Mouse (Mus musculus) heart, embryonic 14.5 days (tissue): Measurements from ENCODE around the gene Gcn1l1. TPM values are rescaled to one million over a fixed set of nuclear protein-coding genes. Genes with fewer than 3 reads are reported as not detected.

Experiments used
- ATAC-seq: fragments of 200-750 bp; cut with Nextera tagmentation; 2 replicates; pipeline ENCODE4 v1.8.0; 2017; ENCODE audit warnings: low read depth, moderate TSS enrichment; ENCODE audit not compliant: insufficient number of reproducible peaks, insufficient read depth, low FRiP score
- H3K27ac ChIP-seq, 2 experiments: fragments of 200-500 bp in 1 of 2; fragments of 300-500 bp in 1 of 2; sonication (generic) in 1 of 2; replicated peaks in 1 of 2; 2 replicates each; pipeline ENCODE4 v1.5.1; 2012 to 2014; ENCODE audit warnings: low read depth in 2 of 2, low read length in 2 of 2, control low read depth in 1 of 2, mild to moderate bottlenecking in 1 of 2, mixed read lengths in 1 of 2; ENCODE audit not compliant: control insufficient read depth in 1 of 2, insufficient read depth in 1 of 2
- H3K27me3 ChIP-seq: fragments of 300-500 bp; sonication (generic); 2 replicates; pipeline ENCODE4 v1.6.1; 2014; ENCODE audit warnings: mild to moderate bottlenecking, low read length, control low read depth; ENCODE audit not compliant: control insufficient read depth, insufficient read depth
- H3K36me3 ChIP-seq: fragments of 300-500 bp; sonication (generic); 2 replicates; pipeline ENCODE4 v1.6.1; 2014; ENCODE audit warnings: mild to moderate bottlenecking, control low read depth, low read length, mixed read lengths; ENCODE audit not compliant: control insufficient read depth, insufficient read depth
- H3K4me1 ChIP-seq, 2 experiments: fragments of 200-500 bp in 1 of 2; fragments of 300-500 bp in 1 of 2; sonication (generic) in 1 of 2; 2 replicates each; pipeline ENCODE4 v1.6.1; 2012 to 2014; ENCODE audit warnings: low read length in 2 of 2, control low read depth in 1 of 2, mixed read lengths in 1 of 2; ENCODE audit not compliant: control insufficient read depth in 2 of 2, insufficient read depth in 2 of 2
- H3K4me2 ChIP-seq: fragments of 300-500 bp; sonication (generic); 2 replicates; pipeline ENCODE4 v1.6.1; 2014; ENCODE audit warnings: mild to moderate bottlenecking, low read length
- H3K4me3 ChIP-seq, 2 experiments: fragments of 200-500 bp in 1 of 2; fragments of 300-500 bp in 1 of 2; sonication (generic) in 1 of 2; 2 replicates each; pipeline ENCODE4 v1.5.1; 2012 to 2014; ENCODE audit warnings: low read length in 2 of 2, mild to moderate bottlenecking in 2 of 2, control low read depth in 1 of 2, low read depth in 1 of 2, moderate library complexity in 1 of 2; ENCODE audit not compliant: control insufficient read depth in 1 of 2, insufficient read depth in 1 of 2
- H3K9ac ChIP-seq: fragments of 300-500 bp; sonication (generic); 2 replicates; pipeline ENCODE4 v1.6.1; 2014; ENCODE audit warnings: mild to moderate bottlenecking, low read length
- H3K9me3 ChIP-seq: fragments of 300-500 bp; sonication (generic); 2 replicates; pipeline ENCODE4 v1.6.1; 2016; ENCODE audit warnings: low read length, control low read depth; ENCODE audit not compliant: control insufficient read depth
- WGBS: fragments of 180-500 bp; shearing (Covaris S2); extraction: QIAGEN DNeasy Blood & Tissue Kit; methylation state at CpG from one replicate; pipeline ENCODE4 v1.1.7; 2014; 5-methylcytosine and 5-hydroxymethylcytosine counted together
- polyA plus RNA-seq: library from polyadenylated mRNA; unstranded; fragments of >200 nt; fragmentation: Nextera tagmentation; extraction: Ambion mirVana; gene quantifications from 2 replicates; pipeline ENCODE4 v1.2.1, GENCODE M21; 2014

The Gcn1l1 gene
- polyA plus RNA-seq, 1 experiment from 2014 or later = 26.3 TPM

- no peak for ATAC-seq
- no peaks in the 10 kb centered on the region for H3K9me3 ChIP-seq
- H3K4me1 ChIP-seq = no peaks in the 10 kb centered on the region
- H3K9ac ChIP-seq = no peak overlapping the region
- no peak overlapping the region for H3K4me3 ChIP-seq
- peaks cover 82% of the 10 kb centered on the region for H3K36me3 ChIP-seq
- H3K4me2 ChIP-seq = no peak overlapping the region
- H3K27me3 ChIP-seq = no peaks in the 10 kb centered on the region
- H3K27ac ChIP-seq = no peak overlapping the region
- 92% methylated on average over 15 of the region's 15 CpGs for WGBS
These were observed 54.6 kb downstream of the Gcn1l1 start for GRCm38 (mm10) chr5:115619690-115620089.

GRCm38 (mm10) chr5:115622686-115623085 lies 57.6 kb downstream of the Gcn1l1 start:
- H3K9ac ChIP-seq = no peak overlapping the region
- no peak overlapping the region for H3K4me3 ChIP-seq
- no peaks in the 10 kb centered on the region for H3K9me3 ChIP-seq
- H3K27ac ChIP-seq = no peak overlapping the region
- H3K27me3 ChIP-seq = no peaks in the 10 kb centered on the region
- 87% methylated on average over 7 of the region's 7 CpGs for WGBS
- ATAC-seq = no peak
- peaks cover 53% of the 10 kb centered on the region for H3K36me3 ChIP-seq
- no peaks in the 10 kb centered on the region for H3K4me1 ChIP-seq
- no peak overlapping the region for H3K4me2 ChIP-seq

GRCm38 (mm10) chr5:115623694-115624440 lies 58.8 kb downstream of the Gcn1l1 start:
- peaks cover 41% of the 10 kb centered on the region for H3K36me3 ChIP-seq
- H3K9ac ChIP-seq = no peak overlapping the region
- 78% methylated on average over 9 of the region's 9 CpGs for whole genome bisulfite sequencing
- H3K27ac ChIP-seq = no peak overlapping the region
- no peaks in the 10 kb centered on the region for H3K4me1 ChIP-seq
- no peak for ATAC-seq
- H3K27me3 ChIP-seq = no peaks in the 10 kb centered on the region
- no peak overlapping the region for H3K4me2 ChIP-seq
- H3K9me3 ChIP-seq = no peaks in the 10 kb centered on the region
- no peak overlapping the region for H3K4me3 ChIP-seq

GRCm38 (mm10) chr5:115626237-115626886 lies 61.3 kb downstream of the Gcn1l1 start:
- Histone ChIP-seq H3K4me1 (peaks cover 3 to 7% of the 10 kb centered on the region in 2 experiments; a peak in 2 of 4 replicates), H3K36me3 (peaks cover 16% of the 10 kb centered on the region), H3K27ac (no peak overlapping the region), H3K27me3 (no peaks in the 10 kb centered on the region), H3K9ac (no peak overlapping the region), H3K9me3 (no peaks in the 10 kb centered on the region), H3K4me3 (no peak overlapping the region), H3K4me2 (no peak overlapping the region)
- no peak for ATAC-seq
- 75% methylated on average over 10 of the region's 10 CpGs for WGBS

GRCm38 (mm10) chr5:115628083-115628482 lies 63.0 kb downstream of the Gcn1l1 start:
- no peak overlapping the region for H3K4me3 ChIP-seq
- no peaks in the 10 kb centered on the region for H3K27me3 ChIP-seq
- no peak overlapping the region for H3K4me2 ChIP-seq
- no peak for ATAC-seq
- peaks cover 5 to 13% of the 10 kb centered on the region in 2 experiments for H3K4me1 ChIP-seq
- H3K9me3 ChIP-seq = no peaks in the 10 kb centered on the region
- 68% methylated on average over 8 of the region's 8 CpGs for WGBS
- H3K36me3 ChIP-seq = 0 out of 2 replicates have a peak, but pooled peaks cover 4% of the 10 kb centered on the region
- H3K9ac ChIP-seq = no peak overlapping the region
- no peak overlapping the region for H3K27ac ChIP-seq

GRCm38 (mm10) chr5:115629672-115630071 lies 64.6 kb downstream of the Gcn1l1 start:
- WGBS = 83% methylated on average over 4 of the region's 4 CpGs
- Histone ChIP-seq H3K9ac (no peak overlapping the region), H3K36me3 (no peaks in the 10 kb centered on the region), H3K4me1 (peaks cover 8 to 25% of the 10 kb centered on the region in 2 experiments), H3K27ac (no peak overlapping the region), H3K4me2 (no peak overlapping the region), H3K27me3 (no peaks in the 10 kb centered on the region), H3K9me3 (no peaks in the 10 kb centered on the region), H3K4me3 (no peak overlapping the region)
- ATAC-seq = no peak

- Histone ChIP-seq H3K9me3 (no peaks in the 10 kb centered on the region), H3K27me3 (no peaks in the 10 kb centered on the region), H3K27ac (no peak overlapping the region), H3K4me2 (peak overlapping the region; percentile 83), H3K4me1 (peaks cover 8 to 31% of the 10 kb centered on the region in 2 experiments), H3K4me3 (no peak overlapping the region), H3K9ac (0 out of 2 replicates have a peak overlapping the region, but pooled peaks have one; percentile 13), H3K36me3 (no peaks in the 10 kb centered on the region)
- ATAC-seq = no peak
- 44% methylated on average over 5 of the region's 5 CpGs for WGBS
These were observed 65.2 kb downstream of the Gcn1l1 start for GRCm38 (mm10) chr5:115630291-115630690.
